In genomic region chr9:108308141-108308540, GRCm38 (mm10) we compare ENCODE assay signal across 9 mouse cellular contexts. TPM values are rescaled to one million over a fixed set of nuclear protein-coding genes. Genes with fewer than 3 reads are reported as not detected.
A peak's percentile ranks its signal among the peaks of the same experiment; 100 is the strongest.
DNase-seq lines count a peak whose midpoint lies in the region; ATAC-seq and TF ChIP-seq lines count a peak whose summit lies in the region.
"Had no signal": no experiment of that assay in that cellular context is flagged by ENCODE, and none has a peak within 500 bp of the region (broad histone marks: within the 10 kb centered on the region; RNA-seq: fewer than 3 reads in every experiment).

No protein-coding gene starts in this region.

- intact Hi-C loops in heart, postnatal 14 days (cut with DNase I) = loop anchor here (2.0 kb wide), 1 partner anchor 39 kb away; the partner anchor contains the start of gene Usp4

- H3K4me3 ChIP-seq in heart, embryonic 10.5 days = peak overlapping the region; percentile 84
- H3K4me3 ChIP-seq in CH12.LX (replicated peaks in 1 of 3; ENCODE audit: low read depth in 2 of 3, low read length in 2 of 3, poor library complexity in 1 of 3) = peak overlapping the region; percentile 57 to 76 (median 71)
- H3K4me3 ChIP-seq in forebrain, embryonic 12.5 days (replicated peaks) = peak overlapping the region; percentile 94
- H3K4me3 ChIP-seq in liver, embryonic 12.5 days = peak overlapping the region; percentile 94

- no peak for TF ChIP-seq POLR2A in CH12.LX (IDR thresholded peaks at IDR 0.05; ENCODE audit: low read depth, low read length)

- H3K27me3 ChIP-seq in heart, embryonic 10.5 days (ENCODE audit: insufficient read depth, poor library complexity, severe bottlenecking) = no peaks in the 10 kb centered on the region
- no peaks in the 10 kb centered on the region for H3K27me3 ChIP-seq in CH12.LX (replicated peaks)
- no peaks in the 10 kb centered on the region for H3K27me3 ChIP-seq in forebrain, embryonic 12.5 days
- H3K27me3 ChIP-seq in liver, embryonic 12.5 days (replicated peaks) = no peaks in the 10 kb centered on the region

- no peak for TF ChIP-seq CTCF in CH12.LX (conservative IDR thresholded peaks at IDR 0.05 in 1 of 2, IDR thresholded peaks at IDR 0.05 in 1 of 2; ENCODE audit: low read depth in 2 of 2, low read length in 2 of 2)

- peak overlapping the region; percentile 36; the same call in 1 of the 2 replicates for H3K27ac ChIP-seq in heart, embryonic 10.5 days
- H3K27ac ChIP-seq in CH12.LX (ENCODE audit: insufficient read depth, low read depth) = no peak overlapping the region
- no peak overlapping the region for H3K27ac ChIP-seq in forebrain, embryonic 12.5 days
- peak overlapping the region; percentile 80 for H3K27ac ChIP-seq in liver, embryonic 12.5 days

- peaks cover 23% of the 10 kb centered on the region for H3K4me1 ChIP-seq in heart, embryonic 10.5 days
- H3K4me1 ChIP-seq in CH12.LX (ENCODE audit: control insufficient read depth in 1 of 2, insufficient read depth in 2 of 2) = peaks cover 5 to 59% of the 10 kb centered on the region in 2 experiments; a peak in 3 of 4 replicates
- H3K4me1 ChIP-seq in forebrain, embryonic 12.5 days = peaks cover 40% of the 10 kb centered on the region
- H3K4me1 ChIP-seq in liver, embryonic 12.5 days = peaks cover 60% of the 10 kb centered on the region

- DNase-seq in heart, embryonic 10.5 days (ENCODE audit: low spot score) = no peak
- DNase-seq in heart, postnatal 14 days = no peak
- DNase-seq in CH12.LX (ENCODE audit: extremely low read depth) = no peak
- no peak for DNase-seq in spleen, adult 12 weeks (ENCODE audit: low spot score)
- no peak for DNase-seq in cerebellum, adult 9-11 months
- no peak for DNase-seq in layer of hippocampus, postnatal 14 days (ENCODE audit: low spot score in 2 of 2)

- dilution Hi-C loops in CH12.LX (cut with MboI; ENCODE audit: extremely low pct_ligation_motif_present, extremely low pct_unique_long_range_greater_than_20kb, low sequenced_read_pairs) = no loop called here

- 26% methylated on average over 2 of the region's 2 CpGs for WGBS in heart, embryonic 10.5 days
- WGBS in forebrain, embryonic 12.5 days = 71% methylated on average over 2 of the region's 2 CpGs
- WGBS in liver, embryonic 12.5 days (ENCODE audit: insufficient replicate concordance) = 35% methylated on average over 2 of the region's 2 CpGs

- TF ChIP-seq EP300 in CH12.LX (IDR thresholded peaks at IDR 0.05; ENCODE audit: low read length) = no peak

- peaks cover 58% of the 10 kb centered on the region for H3K79me2 ChIP-seq in CH12.LX (replicated peaks; ENCODE audit: control insufficient read depth, extremely low read depth, insufficient read depth, poor library complexity, severe bottlenecking)

- peaks cover 17% of the 10 kb centered on the region for H3K36me3 ChIP-seq in heart, embryonic 10.5 days
- H3K36me3 ChIP-seq in CH12.LX (replicated peaks in 1 of 2; ENCODE audit: control insufficient read depth in 1 of 2, insufficient read depth in 1 of 2, low read length in 1 of 2) = peaks cover 7 to 32% of the 10 kb centered on the region in 2 experiments
- peaks cover 8% of the 10 kb centered on the region for H3K36me3 ChIP-seq in forebrain, embryonic 12.5 days (replicated peaks)
- H3K36me3 ChIP-seq in liver, embryonic 12.5 days = peaks cover 39% of the 10 kb centered on the region

- ATAC-seq in forebrain, embryonic 12.5 days (ENCODE audit: low FRiP score) = no peak
- no peak for ATAC-seq in liver, embryonic 12.5 days

- in situ Hi-C loops in CH12.LX (cut with MboI; ENCODE audit: low pct_ligation_motif_present, low pct_unique_long_range_greater_than_20kb, low sequenced_read_pairs) = no loop called here

- TF ChIP-seq RAD21 in CH12.LX (IDR thresholded peaks at IDR 0.05; ENCODE audit: low read depth, low read length) = no peak

- peak overlapping the region; percentile 78 for H3K9ac ChIP-seq in CH12.LX (ENCODE audit: insufficient read depth, low read depth)
- H3K9ac ChIP-seq in forebrain, embryonic 12.5 days = 0 out of 2 replicates have a peak overlapping the region, but pooled peaks have one; percentile 38
- H3K9ac ChIP-seq in liver, embryonic 12.5 days = peak overlapping the region; percentile 99

- H3K4me2 ChIP-seq in CH12.LX (ENCODE audit: insufficient read depth, low read depth, poor library complexity, severe bottlenecking) = peak overlapping the region; percentile 97
- peak overlapping the region; percentile 57 for H3K4me2 ChIP-seq in forebrain, embryonic 12.5 days
- H3K4me2 ChIP-seq in liver, embryonic 12.5 days = peak overlapping the region; percentile 92

- no peaks in the 10 kb centered on the region for H3K9me3 ChIP-seq in heart, embryonic 10.5 days
- H3K9me3 ChIP-seq in CH12.LX (replicated peaks; ENCODE audit: low read length) = no peaks in the 10 kb centered on the region
- no peaks in the 10 kb centered on the region for H3K9me3 ChIP-seq in forebrain, embryonic 12.5 days
- H3K9me3 ChIP-seq in liver, embryonic 12.5 days (replicated peaks) = no peaks in the 10 kb centered on the region

TF ChIP-seq in CH12.LX, 34 proteins besides CTCF, POLR2A, EP300 and RAD21:
- TF ChIP-seq E2F4 (IDR thresholded peaks at IDR 0.05; ENCODE audit: insufficient replicate concordance, low read depth, low read length) (no peak), IRF4 (IDR thresholded peaks at IDR 0.05; ENCODE audit: low read depth, low read length) (no peak), USF2 (conservative IDR thresholded peaks at IDR 0.05; ENCODE audit: low read depth, low read length) (no peak), NRF1 (IDR thresholded peaks at IDR 0.05; ENCODE audit: low read depth, low read length) (no peak), ZC3H11A (IDR thresholded peaks at IDR 0.05; ENCODE audit: low read depth, low read length) (no peak), MAZ (IDR thresholded peaks at IDR 0.05; ENCODE audit: low read depth, low read length) (no peak), MAX (IDR thresholded peaks at IDR 0.05; ENCODE audit: low read length) (no peak), UBTF (IDR thresholded peaks at IDR 0.05; ENCODE audit: low read depth, low read length) (no peak), JUND (conservative IDR thresholded peaks at IDR 0.05; ENCODE audit: low read depth, low read length) (no peak), JUN (IDR thresholded peaks at IDR 0.05; ENCODE audit: insufficient read depth, low read depth, low read length) (no peak), PAX5 (IDR thresholded peaks at IDR 0.05; ENCODE audit: low read length) (no peak), RCOR1 (conservative IDR thresholded peaks at IDR 0.05; ENCODE audit: low read depth, low read length) (no peak), GABPA (IDR thresholded peaks at IDR 0.05; ENCODE audit: insufficient replicate concordance, low read depth, low read length) (no peak), SMC3 (IDR thresholded peaks at IDR 0.05; ENCODE audit: low read depth, low read length) (no peak)

RNA-seq across cellular contexts. Expression of gene Tcta, which starts 2.2 kb away (rescaled TPM):
- 28.2 and 30.3 TPM in 2 replicates for polyA plus RNA-seq in heart, embryonic 10.5 days (2016; fragmentation: Nextera tagmentation; extraction: Ambion mirVana)
- 10 to 100 TPM; 25.4 to 25.5 TPM for total RNA-seq in heart, postnatal 14 days (2021)
- 5.0 and 8.7 TPM in 2 replicates for total RNA-seq in CH12.LX (2012; rRNA removed)
- total RNA-seq in CH12.LX (2014; rRNA removed) = 7.3 and 7.4 TPM in 2 replicates
- polyA plus RNA-seq in CH12.LX (2012; ENCODE audit: insufficient read length, low read depth) = 3.0 and 5.0 TPM in 2 replicates
- 30.5 and 30.7 TPM in 2 replicates for polyA plus RNA-seq in forebrain, embryonic 12.5 days (2016; fragmentation: Nextera tagmentation; extraction: Ambion mirVana)
- 13.4 TPM in 2 replicates for polyA plus RNA-seq in liver, embryonic 12.5 days (2016; fragmentation: Nextera tagmentation; extraction: Ambion mirVana)
- 10 to 100 TPM; 45.3 to 46.8 TPM for total RNA-seq in layer of hippocampus, postnatal 14 days (2021)

RNA-seq across cellular contexts. Expression of gene Rhoa, which starts 2.2 kb away (rescaled TPM):
- polyA plus RNA-seq in heart, embryonic 10.5 days (2016; fragmentation: Nextera tagmentation; extraction: Ambion mirVana) = 277 and 285 TPM in 2 replicates
- 100 to 1,000 TPM; 250 to 262 TPM for total RNA-seq in heart, postnatal 14 days (2021)
- total RNA-seq in CH12.LX (2012; rRNA removed) (84.0 and 96.9 TPM in 2 replicates), CH12.LX (2014; rRNA removed) (231 and 243 TPM in 2 replicates)
- 308 TPM in 2 replicates for polyA plus RNA-seq in CH12.LX (2012; ENCODE audit: insufficient read length, low read depth)
- polyA plus RNA-seq in forebrain, embryonic 12.5 days (2016; fragmentation: Nextera tagmentation; extraction: Ambion mirVana) = 331 and 341 TPM in 2 replicates
- 249 and 259 TPM in 2 replicates for polyA plus RNA-seq in liver, embryonic 12.5 days (2016; fragmentation: Nextera tagmentation; extraction: Ambion mirVana)
- 100 to 1,000 TPM; 189 to 198 TPM for total RNA-seq in layer of hippocampus, postnatal 14 days (2021)

RNA-seq across cellular contexts. Expression of gene Amt, which starts 11.5 kb away (rescaled TPM):
- 15.3 and 16.1 TPM in 2 replicates for polyA plus RNA-seq in heart, embryonic 10.5 days (2016; fragmentation: Nextera tagmentation; extraction: Ambion mirVana)
- total RNA-seq in heart, postnatal 14 days (2021) = 1 to 10 TPM; 5.4 to 7.0 TPM
- 2.2 and 2.7 TPM in 2 replicates for total RNA-seq in CH12.LX (2012; rRNA removed)
- 1.1 and 1.3 TPM in 2 replicates for total RNA-seq in CH12.LX (2014; rRNA removed)
- 1.5 and 2.1 TPM in 2 replicates for polyA plus RNA-seq in CH12.LX (2012; ENCODE audit: insufficient read length, low read depth)
- 17.7 and 22.4 TPM in 2 replicates for polyA plus RNA-seq in forebrain, embryonic 12.5 days (2016; fragmentation: Nextera tagmentation; extraction: Ambion mirVana)
- 10.9 and 12.9 TPM in 2 replicates for polyA plus RNA-seq in liver, embryonic 12.5 days (2016; fragmentation: Nextera tagmentation; extraction: Ambion mirVana)
- 10 to 100 TPM; 27.1 to 27.9 TPM for total RNA-seq in layer of hippocampus, postnatal 14 days (2021)
- total RNA-seq: common myeloid progenitor, adult 5-6 weeks had no signal

RNA-seq across cellular contexts. Expression of gene Nicn1, which starts 17.9 kb away (rescaled TPM):
- polyA plus RNA-seq in heart, embryonic 10.5 days (2016; fragmentation: Nextera tagmentation; extraction: Ambion mirVana) = 21.4 and 24.2 TPM in 2 replicates
- 10 to 100 TPM; 18.4 to 19.8 TPM for total RNA-seq in heart, postnatal 14 days (2021)
- total RNA-seq in CH12.LX (2012; rRNA removed) (9.3 and 12.9 TPM in 2 replicates), CH12.LX (2014; rRNA removed) (7.4 and 8.5 TPM in 2 replicates)
- 9.5 and 9.7 TPM in 2 replicates for polyA plus RNA-seq in CH12.LX (2012; ENCODE audit: insufficient read length, low read depth)
- 65.0 and 69.8 TPM in 2 replicates for polyA plus RNA-seq in forebrain, embryonic 12.5 days (2016; fragmentation: Nextera tagmentation; extraction: Ambion mirVana)
- polyA plus RNA-seq in liver, embryonic 12.5 days (2016; fragmentation: Nextera tagmentation; extraction: Ambion mirVana) = 5.8 and 7.9 TPM in 2 replicates
- total RNA-seq in layer of hippocampus, postnatal 14 days (2021) = 10 to 100 TPM; 85.7 to 86.1 TPM

RNA-seq across cellular contexts. Expression of gene Gpx1, which starts 30.6 kb away (rescaled TPM):
- polyA plus RNA-seq in heart, embryonic 10.5 days (2016; fragmentation: Nextera tagmentation; extraction: Ambion mirVana) = 1,031 and 1,079 TPM in 2 replicates
- total RNA-seq in heart, postnatal 14 days (2021) = 100 to 1,000 TPM; 156 to 161 TPM
- total RNA-seq in CH12.LX (2012; rRNA removed) (506 and 595 TPM in 2 replicates), CH12.LX (2014; rRNA removed) (750 and 883 TPM in 2 replicates)
- 694 and 813 TPM in 2 replicates for polyA plus RNA-seq in CH12.LX (2012; ENCODE audit: insufficient read length, low read depth)
- polyA plus RNA-seq in forebrain, embryonic 12.5 days (2016; fragmentation: Nextera tagmentation; extraction: Ambion mirVana) = 574 and 659 TPM in 2 replicates
- polyA plus RNA-seq in liver, embryonic 12.5 days (2016; fragmentation: Nextera tagmentation; extraction: Ambion mirVana) = 5,938 and 5,957 TPM in 2 replicates
- 10 to 100 TPM; 67.3 to 68.7 TPM for total RNA-seq in layer of hippocampus, postnatal 14 days (2021)

Comparison
In these comparisons a context has a peak if more than half of its experiments do, and no peak if none do; other contexts are left out.
1. H3K27ac ChIP-seq: peak in heart, embryonic 10.5 days (single experiment) and liver, embryonic 12.5 days (single experiment); none in CH12.LX (single experiment) and forebrain, embryonic 12.5 days (single experiment).
2. H3K9ac ChIP-seq: peak in every context shown above with its lines; median percentile 99 in liver, embryonic 12.5 days; 78 in CH12.LX; 38 in forebrain, embryonic 12.5 days.
3. Peak in every context shown above with its lines, with median percentiles within 50 percentile points of each other: H3K4me3 ChIP-seq and H3K4me2 ChIP-seq.